Mouse (Mus musculus): Measurements from ENCODE around the gene Taf5. TPM values are rescaled to one million over a fixed set of nuclear protein-coding genes. Genes with fewer than 3 reads are reported as not detected.

Taf5 gene
- 4.3 and 4.5 TPM in 2 replicates for polyA plus RNA-seq (2015; fragmentation: Nextera tagmentation; extraction: Ambion mirVana)

DNA sequence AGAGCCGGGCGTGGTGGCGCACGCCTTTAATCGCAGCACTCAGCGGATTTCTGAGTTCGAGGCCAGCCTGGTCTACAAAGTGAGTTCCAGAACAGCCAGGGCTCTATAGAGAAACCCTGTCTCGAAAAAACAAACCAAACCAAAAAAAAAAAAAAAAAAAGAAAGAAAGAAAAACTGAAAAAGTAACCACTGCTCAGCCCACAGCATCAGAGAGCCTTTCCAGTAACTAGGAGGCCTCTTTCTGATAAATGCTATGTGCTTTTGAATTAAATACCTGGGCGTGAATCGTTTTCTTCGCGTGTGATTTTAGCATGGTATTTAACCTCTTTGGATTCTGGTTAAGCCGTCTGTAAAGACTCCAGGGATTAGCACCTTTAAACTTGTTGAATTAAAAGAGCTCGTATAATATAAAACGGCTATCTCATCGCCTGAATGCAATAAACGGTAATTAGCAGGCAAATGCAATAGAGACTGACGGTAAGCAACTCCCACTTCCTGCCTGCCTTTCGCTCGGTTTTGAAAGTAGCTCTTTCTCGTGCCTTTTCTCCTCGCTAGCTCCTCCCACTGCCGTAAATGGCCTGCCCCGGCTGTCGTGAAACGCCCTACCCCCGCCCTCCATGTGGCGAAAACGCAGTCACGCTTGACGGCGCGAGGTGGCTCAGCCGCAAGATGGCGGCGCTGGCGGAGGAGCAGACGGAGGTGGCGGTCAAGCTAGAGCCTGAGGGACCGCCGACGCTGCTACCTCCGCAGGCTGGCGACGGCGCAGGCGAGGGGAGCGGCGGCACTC, at the start of gene Taf5:
Gene Taf5 (plus strand): TSS at position 651 of the 787 bp plus-strand sequence.
- Histone ChIP-seq H3K9ac (replicated peaks; ENCODE audit: low read length) (peak within 1 kb of the TSS; percentile 97), H3K4me1 (ENCODE audit: insufficient read depth, low read length) (peaks cover 16% of the 10 kb centered on the region), H3K27ac (ENCODE audit: low read length) (peak within 1 kb of the TSS; percentile 92), H3K36me3 (ENCODE audit: insufficient read depth, low read length) (peaks cover 11% of the 10 kb centered on the region), H3K4me2 (replicated peaks; ENCODE audit: low read depth, low read length) (peak within 1 kb of the TSS; percentile 69), H3K27me3 (ENCODE audit: insufficient read depth, low read length) (no peaks in the 10 kb centered on the region), H3K9me3 (ENCODE audit: low read length) (no peaks in the 10 kb centered on the region), H3K4me3 (ENCODE audit: low read length) (peak within 1 kb of the TSS; percentile 93)
- peak; percentile 76 for ATAC-seq (ENCODE audit: low FRiP score, low TSS enrichment)
- 10% methylated on average over 47 of the region's 49 CpGs for WGBS

DNA sequence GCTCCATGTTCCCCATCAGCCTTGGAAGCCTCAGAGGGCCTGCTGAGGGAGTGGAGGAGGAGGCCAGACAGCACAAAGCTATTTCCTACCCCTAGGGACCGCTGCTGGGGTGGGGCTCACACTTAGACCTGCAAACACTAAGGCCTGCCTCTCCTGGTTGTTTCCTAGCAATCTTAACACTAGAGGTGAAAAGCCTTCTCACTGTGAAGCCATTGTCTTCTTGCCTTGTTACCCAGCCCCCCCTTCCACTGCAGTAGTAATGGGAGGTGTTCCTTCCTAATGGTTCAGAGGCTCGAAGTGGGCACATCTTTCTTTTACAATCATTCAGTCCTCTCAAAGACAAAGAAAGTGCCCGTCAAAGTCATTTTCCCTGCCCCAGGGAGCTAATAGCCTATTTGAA, 49.7 kb upstream of the Taf5 start:
- Histone ChIP-seq H3K4me2 (replicated peaks; ENCODE audit: low read depth, low read length) (no peak overlapping the region), H3K27me3 (ENCODE audit: insufficient read depth, low read length) (peaks cover 52% of the 10 kb centered on the region), H3K36me3 (ENCODE audit: insufficient read depth, low read length) (no peaks in the 10 kb centered on the region)

DNA sequence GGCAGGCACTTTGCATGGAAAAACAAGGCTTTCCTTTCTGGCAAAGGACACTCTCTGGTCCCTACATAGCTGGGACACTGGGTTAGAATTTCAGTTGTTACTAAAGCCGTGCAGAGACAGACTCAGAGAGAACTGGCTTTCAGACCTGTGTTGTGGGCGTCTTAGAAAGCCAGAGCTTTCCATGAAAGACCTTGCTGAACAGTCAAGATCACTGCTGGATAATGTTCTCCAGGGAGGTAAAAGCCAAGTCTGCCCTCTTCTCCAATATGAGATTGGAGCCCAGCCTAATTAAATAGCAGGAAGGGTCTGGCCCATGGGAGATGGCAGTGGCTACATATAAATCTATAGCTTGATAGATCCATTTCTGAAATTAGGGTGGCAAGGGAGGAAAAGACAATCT, 49.2 kb upstream of the Taf5 start:
- H3K4me3 ChIP-seq (ENCODE audit: low read length): no peak overlapping the region
- no peak overlapping the region for H3K4me2 ChIP-seq (replicated peaks; ENCODE audit: low read depth, low read length)
- H3K4me1 ChIP-seq (ENCODE audit: insufficient read depth, low read length): peaks cover 15% of the 10 kb centered on the region
- ATAC-seq (ENCODE audit: low FRiP score, low TSS enrichment): no peak
- H3K9ac ChIP-seq (replicated peaks; ENCODE audit: low read length): no peak overlapping the region
- peaks cover 47% of the 10 kb centered on the region for H3K27me3 ChIP-seq (ENCODE audit: insufficient read depth, low read length)
- no peaks in the 10 kb centered on the region for H3K36me3 ChIP-seq (ENCODE audit: insufficient read depth, low read length)
- WGBS: 26% methylated on average over 2 of the region's 2 CpGs
- no peaks in the 10 kb centered on the region for H3K9me3 ChIP-seq (ENCODE audit: low read length)
- H3K27ac ChIP-seq (ENCODE audit: low read length): no peak overlapping the region

More for the DNA sequence above, 49.7 kb upstream of the Taf5 start:
- WGBS: 1% methylated on average over 3 of the region's 3 CpGs
- H3K9ac ChIP-seq (replicated peaks; ENCODE audit: low read length): no peak overlapping the region
- H3K4me3 ChIP-seq (ENCODE audit: low read length): no peak overlapping the region
- H3K4me1 ChIP-seq (ENCODE audit: insufficient read depth, low read length): peaks cover 15% of the 10 kb centered on the region
- no peak for ATAC-seq (ENCODE audit: low FRiP score, low TSS enrichment)
- no peaks in the 10 kb centered on the region for H3K9me3 ChIP-seq (ENCODE audit: low read length)
- no peak overlapping the region for H3K27ac ChIP-seq (ENCODE audit: low read length)

DNA sequence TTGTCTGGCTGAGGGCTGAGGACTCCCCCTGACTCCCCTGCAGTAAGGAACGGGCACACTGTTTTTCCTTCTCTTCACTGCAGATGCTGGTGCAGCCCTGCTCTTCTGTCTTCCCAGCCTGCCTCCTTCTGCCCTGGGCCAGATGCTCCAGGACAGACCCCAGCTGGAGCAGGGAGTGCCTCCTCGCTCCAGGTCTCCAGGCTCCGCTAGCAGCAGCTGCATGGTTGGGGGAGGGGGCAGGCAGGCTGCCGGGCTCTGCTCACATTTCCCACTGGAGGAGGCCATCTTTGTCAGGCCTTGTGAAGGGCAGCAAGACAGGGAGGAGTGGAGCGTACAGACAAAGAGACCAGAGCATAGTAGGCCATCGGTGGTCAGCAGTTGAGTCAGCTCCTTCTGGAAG, 48.2 kb upstream of the Taf5 start:
- Histone ChIP-seq H3K36me3 (ENCODE audit: insufficient read depth, low read length) (no peaks in the 10 kb centered on the region), H3K27ac (ENCODE audit: low read length) (no peak overlapping the region), H3K4me2 (replicated peaks; ENCODE audit: low read depth, low read length) (no peak overlapping the region), H3K9me3 (ENCODE audit: low read length) (no peaks in the 10 kb centered on the region), H3K4me3 (ENCODE audit: low read length) (no peak overlapping the region), H3K4me1 (ENCODE audit: insufficient read depth, low read length) (peaks cover 12% of the 10 kb centered on the region), H3K9ac (replicated peaks; ENCODE audit: low read length) (no peak overlapping the region), H3K27me3 (ENCODE audit: insufficient read depth, low read length) (peaks cover 37% of the 10 kb centered on the region)
- no peak for ATAC-seq (ENCODE audit: low FRiP score, low TSS enrichment)
- 21% methylated on average over 6 of the region's 6 CpGs for WGBS

DNA sequence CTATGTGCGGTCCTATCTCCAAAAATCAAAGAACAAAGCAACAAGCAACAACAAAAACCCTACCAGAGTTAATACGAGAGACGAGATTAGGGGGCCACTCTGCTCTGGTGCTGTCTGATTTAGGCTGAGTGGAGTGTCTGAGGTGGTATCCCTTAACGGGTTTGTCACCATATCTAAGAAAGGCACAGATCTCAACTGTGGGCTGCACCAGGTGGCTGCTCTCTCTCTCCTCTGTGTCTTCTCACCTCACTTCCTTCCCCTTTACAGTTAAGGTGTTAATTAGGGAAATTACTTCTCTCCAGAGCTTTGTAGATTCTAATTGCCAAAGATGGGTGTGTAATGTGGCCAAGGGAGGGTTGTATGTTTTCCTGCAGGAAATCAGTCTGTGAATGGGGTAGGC, 44.8 kb upstream of the Taf5 start:
- no peak overlapping the region for H3K4me3 ChIP-seq (ENCODE audit: low read length)
- H3K4me1 ChIP-seq (ENCODE audit: insufficient read depth, low read length): no peaks in the 10 kb centered on the region
- WGBS: 69% methylated on average over 4 of the region's 4 CpGs
- H3K4me2 ChIP-seq (replicated peaks; ENCODE audit: low read depth, low read length): no peak overlapping the region
- no peak overlapping the region for H3K27ac ChIP-seq (ENCODE audit: low read length)
- no peaks in the 10 kb centered on the region for H3K36me3 ChIP-seq (ENCODE audit: insufficient read depth, low read length)
- H3K9me3 ChIP-seq (ENCODE audit: low read length): no peaks in the 10 kb centered on the region
- no peak for ATAC-seq (ENCODE audit: low FRiP score, low TSS enrichment)
- H3K9ac ChIP-seq (replicated peaks; ENCODE audit: low read length): no peak overlapping the region
- peaks cover 9% of the 10 kb centered on the region; the same call in 1 of the 2 replicates for H3K27me3 ChIP-seq (ENCODE audit: insufficient read depth, low read length)

DNA sequence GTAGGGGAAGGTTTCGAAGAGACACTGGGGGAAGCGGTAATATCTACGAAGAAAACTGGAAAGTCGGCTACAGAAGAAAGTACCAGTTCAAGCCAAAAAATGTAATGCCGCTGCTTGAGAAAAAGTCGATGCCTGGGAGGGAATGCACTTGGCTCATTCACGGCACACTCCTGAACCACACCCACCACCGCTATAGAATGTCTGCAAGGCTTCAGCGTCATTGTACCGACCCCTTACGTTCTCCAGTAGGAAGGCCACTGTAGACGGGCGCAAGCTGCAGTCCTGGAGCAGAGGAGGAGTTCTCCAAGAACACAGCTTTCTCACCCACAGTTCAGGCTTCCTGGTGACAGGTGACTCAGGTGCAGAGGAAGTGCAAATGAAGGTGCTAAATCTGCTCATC, 44.0 kb upstream of the Taf5 start:
- no peak overlapping the region for H3K9ac ChIP-seq (replicated peaks; ENCODE audit: low read length)

DNA sequence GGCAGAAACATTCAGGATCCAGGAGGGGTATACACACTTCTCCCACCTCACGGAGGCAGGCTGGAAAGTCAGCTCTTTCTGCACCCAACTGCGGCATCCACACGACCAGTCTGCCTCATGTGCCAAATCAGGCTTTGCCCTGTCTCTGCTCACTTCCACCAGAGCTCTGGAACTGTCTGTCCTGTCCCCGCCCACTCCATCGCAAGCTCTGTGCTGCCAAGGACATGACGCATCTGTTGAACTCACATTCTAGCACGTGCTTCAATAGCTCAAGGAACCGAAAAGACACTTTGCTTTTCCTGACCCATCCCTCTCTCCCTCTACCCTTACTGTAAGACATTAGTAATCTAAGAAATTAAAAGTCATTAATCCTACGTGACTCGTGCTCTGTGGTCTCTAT, 42.6 kb upstream of the Taf5 start:
- WGBS: 73% methylated on average over 10 of the region's 10 CpGs
- H3K9ac ChIP-seq (replicated peaks; ENCODE audit: low read length): no peak overlapping the region
- no peaks in the 10 kb centered on the region for H3K36me3 ChIP-seq (ENCODE audit: insufficient read depth, low read length)
- ATAC-seq (ENCODE audit: low FRiP score, low TSS enrichment): no peak
- H3K27me3 ChIP-seq (ENCODE audit: insufficient read depth, low read length): no peaks in the 10 kb centered on the region
- H3K4me1 ChIP-seq (ENCODE audit: insufficient read depth, low read length): no peaks in the 10 kb centered on the region
- H3K4me2 ChIP-seq (replicated peaks; ENCODE audit: low read depth, low read length): no peak overlapping the region
- H3K4me3 ChIP-seq (ENCODE audit: low read length): no peak overlapping the region
- H3K9me3 ChIP-seq (ENCODE audit: low read length): no peaks in the 10 kb centered on the region
- H3K27ac ChIP-seq (ENCODE audit: low read length): no peak overlapping the region

More for the DNA sequence above, 44.0 kb upstream of the Taf5 start:
- WGBS: 87% methylated on average over 13 of the region's 13 CpGs
- Histone ChIP-seq H3K4me2 (replicated peaks; ENCODE audit: low read depth, low read length) (no peak overlapping the region), H3K27ac (ENCODE audit: low read length) (no peak overlapping the region), H3K4me3 (ENCODE audit: low read length) (no peak overlapping the region), H3K36me3 (ENCODE audit: insufficient read depth, low read length) (no peaks in the 10 kb centered on the region), H3K27me3 (ENCODE audit: insufficient read depth, low read length) (peaks cover under 1% of the 10 kb centered on the region; the same call in 1 of the 2 replicates), H3K9me3 (ENCODE audit: low read length) (no peaks in the 10 kb centered on the region), H3K4me1 (ENCODE audit: insufficient read depth, low read length) (no peaks in the 10 kb centered on the region)
- ATAC-seq (ENCODE audit: low FRiP score, low TSS enrichment): no peak

DNA sequence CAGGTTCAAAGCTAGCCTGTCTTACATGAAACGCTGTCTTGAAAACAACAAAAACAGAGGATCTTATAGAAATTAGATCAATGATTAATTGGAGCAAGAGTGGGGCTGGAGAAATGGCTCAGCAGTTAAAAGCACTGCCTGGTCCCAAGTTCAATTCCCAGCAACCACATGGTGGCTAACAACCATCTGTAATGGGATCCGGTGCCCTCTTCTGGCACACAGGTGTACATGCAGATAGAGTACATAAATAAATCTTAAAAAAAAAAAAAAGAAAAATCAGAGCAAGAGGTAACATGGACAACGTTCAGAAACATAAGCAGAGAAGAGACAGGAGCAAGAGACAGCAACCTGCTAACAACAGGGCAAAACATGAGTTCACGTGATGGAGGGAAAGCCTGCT, 41.0 kb upstream of the Taf5 start:
- Histone ChIP-seq H3K9ac (replicated peaks; ENCODE audit: low read length) (no peak overlapping the region), H3K36me3 (ENCODE audit: insufficient read depth, low read length) (no peaks in the 10 kb centered on the region), H3K4me3 (ENCODE audit: low read length) (no peak overlapping the region), H3K27ac (ENCODE audit: low read length) (no peak overlapping the region), H3K4me1 (ENCODE audit: insufficient read depth, low read length) (no peaks in the 10 kb centered on the region), H3K9me3 (ENCODE audit: low read length) (no peaks in the 10 kb centered on the region), H3K27me3 (ENCODE audit: insufficient read depth, low read length) (no peaks in the 10 kb centered on the region), H3K4me2 (replicated peaks; ENCODE audit: low read depth, low read length) (no peak overlapping the region)
- 86% methylated on average over 4 of the region's 4 CpGs for WGBS
- ATAC-seq (ENCODE audit: low FRiP score, low TSS enrichment): no peak

DNA sequence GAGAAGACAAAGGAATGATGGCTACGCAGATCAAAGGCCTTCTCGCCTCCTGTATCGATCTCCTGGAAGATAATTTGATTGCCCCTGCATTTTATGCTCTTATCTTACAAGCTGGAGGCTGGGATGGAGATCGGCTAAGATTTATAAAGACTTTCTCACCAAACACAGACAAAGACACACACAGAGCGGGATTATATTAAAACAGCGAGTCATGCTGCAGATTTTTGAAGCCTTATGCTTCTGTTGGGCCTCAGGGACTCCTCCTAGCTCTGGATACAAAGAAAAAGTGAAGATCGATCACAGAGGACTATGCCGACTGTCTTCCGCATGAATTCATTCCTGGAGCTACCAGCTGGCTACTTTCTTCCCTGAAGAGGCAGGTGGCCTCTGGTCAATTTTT, 37.8 kb upstream of the Taf5 start:
- Histone ChIP-seq H3K4me3 (ENCODE audit: low read length) (no peak overlapping the region), H3K9me3 (ENCODE audit: low read length) (no peaks in the 10 kb centered on the region), H3K4me1 (ENCODE audit: insufficient read depth, low read length) (no peaks in the 10 kb centered on the region), H3K27me3 (ENCODE audit: insufficient read depth, low read length) (no peaks in the 10 kb centered on the region), H3K9ac (replicated peaks; ENCODE audit: low read length) (no peak overlapping the region), H3K4me2 (replicated peaks; ENCODE audit: low read depth, low read length) (no peak overlapping the region), H3K36me3 (ENCODE audit: insufficient read depth, low read length) (peaks cover 8% of the 10 kb centered on the region; the same call in 1 of the 2 replicates), H3K27ac (ENCODE audit: low read length) (no peak overlapping the region)
- no peak for ATAC-seq (ENCODE audit: low FRiP score, low TSS enrichment)
- WGBS: 67% methylated on average over 9 of the region's 9 CpGs

DNA sequence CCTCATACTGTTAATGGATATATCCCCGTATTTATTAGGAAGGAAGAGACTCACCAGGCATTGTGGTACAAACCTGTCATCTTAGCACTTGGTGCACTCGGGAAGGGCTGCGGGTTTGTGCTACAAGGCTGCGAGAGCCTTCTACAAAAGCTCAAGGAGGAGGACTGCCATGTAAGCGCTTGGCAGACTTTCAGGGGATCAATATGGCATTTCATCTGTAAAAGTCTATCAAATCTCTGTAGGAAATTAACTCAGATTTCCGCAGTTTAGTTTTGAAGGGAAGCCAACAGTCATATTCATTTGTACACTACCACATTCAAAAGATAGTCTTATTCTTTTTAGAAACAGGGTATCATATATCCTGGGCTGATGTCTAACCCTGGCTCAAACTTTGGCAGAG, 35.8 kb upstream of the Taf5 start:
- H3K4me3 ChIP-seq (ENCODE audit: low read length): no peak overlapping the region
- no peak for ATAC-seq (ENCODE audit: low FRiP score, low TSS enrichment)
- no peak overlapping the region for H3K27ac ChIP-seq (ENCODE audit: low read length)
- no peaks in the 10 kb centered on the region for H3K4me1 ChIP-seq (ENCODE audit: insufficient read depth, low read length)
- H3K9me3 ChIP-seq (ENCODE audit: low read length): no peaks in the 10 kb centered on the region
- no peak overlapping the region for H3K4me2 ChIP-seq (replicated peaks; ENCODE audit: low read depth, low read length)
- H3K36me3 ChIP-seq (ENCODE audit: insufficient read depth, low read length): peaks cover 8% of the 10 kb centered on the region; the same call in 1 of the 2 replicates
- H3K27me3 ChIP-seq (ENCODE audit: insufficient read depth, low read length): no peaks in the 10 kb centered on the region
- H3K9ac ChIP-seq (replicated peaks; ENCODE audit: low read length): no peak overlapping the region
- WGBS: 88% methylated on average over 6 of the region's 6 CpGs

Measured in kidney, embryonic 16.5 days (tissue).